Mouse (Mus musculus): ENCODE measurements around the gene Xrra1. TPM values are rescaled to one million over a fixed set of nuclear protein-coding genes. Genes with fewer than 3 reads are reported as not detected.

Xrra1 gene
- total RNA-seq (2023) = not detected

GRCm38 (mm10) chr7:99858813-99859585 is at the start of gene Xrra1:
Gene Xrra1, plus strand, starts transcription at chr7:99859116.

GRCm38 (mm10) chr7:99828083-99828570 is 30.8 kb upstream of the Xrra1 start, which contains the start of gene Neu3:
Gene Neu3, minus strand, starts transcription at chr7:99828417.

GRCm38 (mm10) chr7:99863362-99863761 is 4.4 kb downstream of the Xrra1 start, which contains the start of gene Spcs2:
Gene Spcs2, minus strand, starts transcription at chr7:99863462.

Other genes with a start within 250 kb of the Xrra1 start
- gene Tpbgl, start 232.0 kb upstream of the Xrra1 start, total RNA-seq (2023) = 1 to 10 TPM; 3.3 to 4.3 TPM
- under 1 TPM; 0.27 to 0.47 TPM for gene Slco2b1, start 147.8 kb upstream of the Xrra1 start, total RNA-seq (2023)
- gene Olfr520, start 128.8 kb upstream of the Xrra1 start, total RNA-seq (2023) = not detected
- not detected for gene Olfr521, start 95.6 kb upstream of the Xrra1 start, total RNA-seq (2023)
- gene Neu3, start 30.7 kb upstream of the Xrra1 start, total RNA-seq (2023) = 1 to 10 TPM; 5.5 to 7.6 TPM
- gene Spcs2, start 4.3 kb downstream of the Xrra1 start, total RNA-seq (2023) = 100 to 1,000 TPM; 116 to 119 TPM
- gene Rnf169, start 121.3 kb downstream of the Xrra1 start, total RNA-seq (2023) = 10 to 100 TPM; 32.1 to 32.5 TPM
- not detected for gene Chrdl2, start 147.1 kb downstream of the Xrra1 start, total RNA-seq (2023)